Mouse (Mus musculus) large intestine, adult 2 months (tissue): ENCODE measurements around the gene Hyal1. TPM values are rescaled to one million over a fixed set of nuclear protein-coding genes. Genes with fewer than 3 reads are reported as not detected.

ENCODE experiments used
- DNase-seq: peaks from one replicate; pipeline ENCODE4 v3.0.0-alpha.2; 2012; ENCODE audit warnings: low read depth, low spot score
- WGBS: fragments of 180-500 bp; shearing (Covaris S2); methylation state at CpG from one replicate; pipeline ENCODE4 v1.1.7; 2018; 5-methylcytosine and 5-hydroxymethylcytosine counted together
- polyA plus RNA-seq: library from polyadenylated mRNA; depleted of rRNA; stranded (reverse); fragments of >200 nt; gene quantifications from 2 replicates; pipeline ENCODE4 v1.2.3, GENCODE M21; 2012; rRNA removed

Gene Hyal1
- 1.7 and 4.5 TPM in 2 replicates for polyA plus RNA-seq

DNA sequence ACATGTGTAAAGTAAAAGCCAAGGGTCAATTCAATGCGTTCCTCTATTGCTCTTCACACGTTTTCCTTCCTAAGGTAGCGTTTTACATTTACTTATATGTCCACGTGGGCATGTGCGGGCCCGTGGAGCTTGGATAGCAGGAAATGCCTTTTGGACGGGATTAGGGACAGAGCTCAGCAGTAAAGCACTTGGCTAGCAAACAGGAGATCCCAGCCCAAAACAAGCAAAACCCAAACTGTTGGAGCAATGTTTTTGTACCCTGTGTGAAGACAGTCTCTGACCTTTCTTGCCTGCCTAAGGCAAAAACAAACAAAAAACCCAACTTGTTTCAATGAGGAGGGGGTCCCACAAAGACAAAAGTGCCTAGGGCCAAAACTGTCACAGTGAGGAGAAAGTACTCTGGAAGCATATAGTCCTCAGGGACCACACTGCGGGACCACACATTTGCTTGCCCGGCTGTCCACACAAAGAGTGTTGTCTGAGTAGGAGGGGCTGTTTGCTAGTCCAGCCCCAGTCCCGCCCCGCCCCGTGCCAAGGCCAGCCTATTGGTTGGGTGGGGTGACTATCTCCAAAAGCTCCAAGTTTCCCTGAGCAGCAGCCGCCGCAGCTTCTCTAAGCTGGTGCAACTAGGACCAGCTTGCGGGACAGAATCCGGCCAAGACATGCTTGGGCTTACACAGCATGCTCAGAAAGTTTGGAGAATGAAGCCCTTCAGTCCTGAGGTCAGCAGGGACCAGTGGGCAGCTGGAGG, at the start of gene Hyal1:
Gene Hyal1, plus strand, starts transcription at position 571 of the 751 bp plus-strand sequence.
- DNase-seq = no peak
- 9% methylated on average over 16 of the region's 16 CpGs for WGBS

- under 1% methylated on average over 48 of the region's 48 CpGs for WGBS
These were observed 42.8 kb upstream of the Hyal1 start, which contains the start of gene Tmem115 for GRCm38 (mm10) chr9:107533791-107534407. Gene Tmem115 (plus strand): TSS chr9:107533945.

GRCm38 (mm10) chr9:107534408-107535202, 42.1 kb upstream of the Hyal1 start:
- under 1% methylated on average over 40 of the region's 40 CpGs for WGBS
- no peak for DNase-seq

More at GRCm38 (mm10) chr9:107533791-107534407, 42.8 kb upstream of the Hyal1 start, which contains the start of gene Tmem115:
- DNase-seq = peak; percentile 97

GRCm38 (mm10) chr9:107538231-107538630, 38.5 kb upstream of the Hyal1 start:
- 90% methylated on average over 7 of the region's 7 CpGs for WGBS
- DNase-seq = no peak

DNA sequence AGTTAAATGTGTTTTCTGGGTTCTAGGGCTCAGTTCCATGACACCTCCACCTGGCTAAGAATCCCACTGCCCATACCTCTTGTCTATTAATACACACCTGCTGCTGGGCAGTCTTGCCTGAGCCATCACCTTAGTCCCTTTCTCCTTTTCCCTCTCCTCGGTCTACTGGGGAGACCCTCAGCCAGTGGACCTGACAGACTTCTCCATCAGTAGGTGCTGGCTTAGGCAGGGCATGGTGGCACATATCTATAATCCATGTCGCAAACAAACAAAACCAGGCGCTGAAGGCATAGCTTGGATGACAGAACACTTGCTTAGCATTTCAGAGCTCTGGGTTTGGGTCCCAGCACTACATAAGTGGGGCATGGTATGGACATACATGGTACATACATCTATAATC, 38.0 kb upstream of the Hyal1 start:
- DNase-seq = no peak
- 87% methylated on average over 3 of the region's 3 CpGs for WGBS

DNA sequence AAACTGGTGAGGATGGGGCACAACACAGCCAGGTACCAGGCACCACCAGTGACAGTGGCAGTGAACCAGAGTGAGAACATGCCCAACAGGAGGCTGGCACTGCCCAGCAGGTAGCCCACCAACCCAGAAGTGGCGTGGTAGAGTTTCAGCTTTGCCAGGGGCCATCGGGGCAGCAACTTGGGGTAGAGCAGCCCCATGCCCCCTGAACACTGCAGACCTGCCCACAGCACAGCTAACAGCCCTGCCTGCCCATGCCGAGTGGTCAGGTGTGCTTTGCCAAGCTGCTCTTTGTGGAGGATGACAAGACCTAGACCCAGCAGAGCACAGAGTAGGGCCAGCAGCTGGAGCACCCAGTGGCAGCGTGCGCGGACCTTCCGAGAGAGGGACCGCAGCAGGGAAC, 36.8 kb upstream of the Hyal1 start:
- 98% methylated on average over 8 of the region's 8 CpGs for WGBS
- no peak for DNase-seq

- DNase-seq = no peak
- 58% methylated on average over 4 of the region's 4 CpGs for WGBS
These were observed 36.3 kb upstream of the Hyal1 start for GRCm38 (mm10) chr9:107540420-107540819.

DNA sequence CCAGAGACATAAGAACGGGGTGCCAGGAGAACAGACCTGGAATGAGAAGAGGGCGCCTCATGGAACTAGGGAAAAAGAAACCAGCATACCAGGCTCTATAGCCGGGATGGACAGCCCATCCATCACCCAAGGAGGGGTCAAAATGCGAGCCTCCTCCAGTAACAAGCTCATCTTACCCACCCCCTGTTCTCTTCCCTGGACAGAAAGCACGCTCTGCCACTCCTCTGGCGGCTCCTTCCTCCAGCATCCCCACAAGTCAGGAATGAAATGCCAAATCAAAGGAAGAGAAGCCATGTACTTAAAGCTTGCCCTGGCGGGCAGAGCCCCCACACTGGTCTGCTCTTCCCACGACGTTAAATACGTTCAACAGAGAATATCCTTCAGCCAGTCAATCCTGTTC, 35.7 kb upstream of the Hyal1 start:
- DNase-seq = no peak
- WGBS = 30% methylated on average over 10 of the region's 10 CpGs

- under 1% methylated on average over 46 of the region's 46 CpGs for WGBS
- DNase-seq = peak; percentile 88
These were observed 35.0 kb upstream of the Hyal1 start, which contains the start of the genes Cyb561d2 and Nprl2 for GRCm38 (mm10) chr9:107541474-107542351. Gene Cyb561d2 (minus strand): TSS chr9:107542193. Gene Nprl2 (plus strand): TSS chr9:107542226.

DNA sequence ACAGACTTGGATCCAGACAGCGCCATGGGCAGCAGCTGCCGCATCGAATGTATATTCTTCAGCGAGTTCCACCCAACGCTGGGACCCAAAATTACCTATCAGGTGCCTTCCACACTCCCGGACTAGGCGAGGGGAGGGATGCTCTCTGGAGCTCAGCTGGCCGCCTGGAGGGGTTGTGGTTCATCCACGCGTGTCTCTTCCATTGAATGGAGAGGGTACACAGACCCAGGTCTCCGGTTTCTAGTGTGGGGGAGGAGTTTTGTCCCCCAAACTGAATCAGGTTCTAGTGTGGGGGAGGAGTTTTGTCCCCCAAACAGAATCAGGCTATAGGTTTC, 34.4 kb upstream of the Hyal1 start:
- WGBS = under 1% methylated on average over 11 of the region's 11 CpGs
- DNase-seq = no peak

- no peak for DNase-seq
- WGBS = 34% methylated on average over 8 of the region's 8 CpGs
These were observed 34.0 kb upstream of the Hyal1 start for GRCm38 (mm10) chr9:107542721-107543120.

DNA sequence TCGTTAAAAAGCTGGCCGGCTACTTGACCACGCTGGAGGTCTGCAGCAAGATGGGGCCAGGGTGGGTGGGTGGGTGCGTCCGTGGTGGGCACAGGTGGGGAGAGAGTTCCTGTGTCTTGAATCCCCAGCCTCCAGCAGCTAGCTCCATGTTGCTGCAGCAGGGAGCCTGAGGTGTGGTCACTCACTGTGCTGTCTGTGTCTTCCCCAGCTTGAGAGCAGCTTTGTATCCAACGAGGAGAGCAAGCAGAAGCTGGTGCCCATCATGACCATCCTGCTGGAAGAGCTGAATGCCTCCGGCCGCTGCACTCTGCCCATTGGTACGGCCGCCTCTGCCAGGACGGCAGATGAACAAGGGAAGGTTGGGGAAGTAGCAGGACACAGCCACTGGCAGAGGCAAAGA, 33.4 kb upstream of the Hyal1 start:
- DNase-seq = no peak
- 85% methylated on average over 11 of the region's 11 CpGs for WGBS

DNA sequence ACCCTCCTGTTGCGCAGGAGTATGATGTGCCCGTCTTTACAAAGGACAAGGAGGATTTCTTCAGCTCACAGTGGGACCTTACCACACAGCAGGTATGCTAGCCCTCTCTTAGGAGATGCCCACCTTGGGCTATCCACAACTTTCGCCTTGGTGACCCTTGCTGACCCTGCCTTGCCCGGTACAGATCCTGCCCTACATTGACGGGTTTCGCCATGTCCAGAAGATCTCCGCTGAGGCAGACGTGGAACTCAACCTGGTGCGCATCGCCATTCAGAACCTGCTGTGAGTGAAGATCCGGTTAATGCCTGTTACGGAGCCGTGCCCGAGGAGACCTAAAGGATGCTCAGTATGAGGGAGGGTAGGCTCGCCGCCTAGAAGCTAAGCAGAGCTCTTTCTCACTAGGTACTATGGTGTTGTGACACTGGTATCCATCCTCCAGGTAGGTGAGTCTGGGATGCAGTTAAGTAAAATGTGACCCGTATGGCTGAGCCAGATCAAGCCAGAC, 32.5 kb upstream of the Hyal1 start:
- WGBS = 95% methylated on average over 17 of the region's 17 CpGs
- no peak for DNase-seq

GRCm38 (mm10) chr9:107544729-107545128, 32.0 kb upstream of the Hyal1 start:
- no peak for DNase-seq

DNA sequence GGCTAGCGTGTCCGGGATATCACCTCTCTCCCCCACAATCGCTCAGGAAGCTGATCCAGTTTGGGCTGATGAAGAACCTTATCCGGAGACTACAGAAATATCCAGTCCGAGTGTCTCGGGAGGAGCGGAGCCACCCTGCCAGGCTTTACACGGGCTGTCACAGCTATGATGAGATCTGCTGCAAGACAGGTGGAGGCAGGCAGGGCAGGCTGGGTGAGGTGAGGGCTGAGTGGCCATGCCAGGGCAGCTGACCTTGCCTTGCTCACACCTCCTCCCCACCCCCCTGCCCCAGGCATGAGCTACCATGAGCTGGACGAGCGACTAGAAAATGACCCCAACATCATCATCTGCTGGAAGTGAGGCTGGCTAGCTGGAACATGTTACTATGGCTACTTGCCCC, 31.5 kb upstream of the Hyal1 start:
- 89% methylated on average over 10 of the region's 10 CpGs for WGBS
- no peak for DNase-seq

More at GRCm38 (mm10) chr9:107544729-107545128, 32.0 kb upstream of the Hyal1 start:
- 95% methylated on average over 12 of the region's 12 CpGs for WGBS

DNA sequence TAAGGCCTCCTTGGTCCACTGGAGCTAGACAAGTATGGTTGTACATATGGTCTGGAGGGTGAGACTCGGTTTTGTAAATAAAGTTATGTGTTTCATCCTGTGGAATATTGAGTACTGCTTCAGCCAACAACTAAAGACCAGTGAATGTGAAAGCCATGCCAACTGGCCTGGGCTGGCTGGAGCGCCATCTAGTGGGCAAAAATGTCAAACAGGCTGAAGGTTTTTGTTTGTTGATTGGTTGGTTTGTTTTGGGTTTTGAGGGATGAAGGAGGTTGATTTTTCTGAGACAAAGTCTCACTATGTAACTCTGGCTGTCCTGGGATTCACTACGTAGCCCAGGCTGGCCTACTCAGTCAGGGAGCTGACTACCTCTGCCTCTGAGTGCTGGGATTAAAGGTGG, 31.1 kb upstream of the Hyal1 start:
- WGBS = 13% methylated on average over 3 of the region's 3 CpGs
- no peak for DNase-seq

DNA sequence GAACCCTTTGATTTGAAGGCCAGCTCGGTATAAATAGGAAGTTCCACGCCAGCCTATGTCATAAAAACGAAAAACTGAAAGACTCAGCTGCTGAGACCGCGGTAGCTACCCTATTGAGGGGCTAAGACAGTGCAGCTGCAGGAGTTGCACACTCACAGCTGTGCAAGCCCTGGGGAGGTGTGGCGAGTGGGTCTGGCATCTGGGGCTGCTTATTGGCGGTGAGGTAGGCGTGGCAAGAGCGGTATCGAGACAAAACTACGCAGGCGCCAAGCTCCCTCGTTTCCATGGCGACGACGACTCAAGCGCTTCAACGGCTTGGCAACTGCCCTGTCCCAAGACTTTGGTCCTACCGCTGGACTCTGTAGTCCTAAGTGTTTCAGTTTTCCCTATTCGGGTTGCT, 29.7 kb upstream of the Hyal1 start, which contains the start of gene Zmynd10:
Gene Zmynd10, plus strand, starts transcription at position 273 of the 400 bp plus-strand sequence.
- WGBS = 3% methylated on average over 20 of the region's 20 CpGs
- DNase-seq = no peak

- DNase-seq = no peak
- 68% methylated on average over 5 of the region's 5 CpGs for WGBS
These were observed 28.8 kb upstream of the Hyal1 start for GRCm38 (mm10) chr9:107547957-107548356.

DNA sequence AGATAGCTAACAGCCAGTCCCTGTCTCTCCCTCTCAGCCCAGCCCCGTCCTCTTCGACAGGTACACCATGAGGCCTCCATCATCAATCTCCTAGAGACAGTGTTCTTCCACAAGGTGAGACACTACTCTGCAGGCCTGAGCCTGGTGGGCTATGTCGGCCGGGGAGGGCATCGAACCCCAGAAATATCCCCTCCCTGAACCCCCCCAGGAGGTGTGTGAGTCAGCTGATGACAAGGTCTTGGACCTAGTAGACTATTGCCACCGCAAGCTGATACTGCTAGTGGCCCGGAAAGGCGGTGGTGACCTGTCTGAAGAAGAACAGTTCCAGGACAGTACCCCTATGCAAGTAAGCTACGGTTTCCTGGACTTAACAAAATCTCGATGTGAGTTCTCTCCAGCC, 27.9 kb upstream of the Hyal1 start:
- DNase-seq = no peak
- 96% methylated on average over 10 of the region's 10 CpGs for WGBS
